Mouse (Mus musculus) naive thymus-derived CD4-positive, alpha-beta T cell, adult 2 months (primary cell): ENCODE measurements around the gene Bicra.

Experiments used
- DNase-seq: peaks from one replicate; pipeline ENCODE4 v3.0.0-alpha.2; 2011; ENCODE audit warnings: low read depth

Gene Bicra

DNA sequence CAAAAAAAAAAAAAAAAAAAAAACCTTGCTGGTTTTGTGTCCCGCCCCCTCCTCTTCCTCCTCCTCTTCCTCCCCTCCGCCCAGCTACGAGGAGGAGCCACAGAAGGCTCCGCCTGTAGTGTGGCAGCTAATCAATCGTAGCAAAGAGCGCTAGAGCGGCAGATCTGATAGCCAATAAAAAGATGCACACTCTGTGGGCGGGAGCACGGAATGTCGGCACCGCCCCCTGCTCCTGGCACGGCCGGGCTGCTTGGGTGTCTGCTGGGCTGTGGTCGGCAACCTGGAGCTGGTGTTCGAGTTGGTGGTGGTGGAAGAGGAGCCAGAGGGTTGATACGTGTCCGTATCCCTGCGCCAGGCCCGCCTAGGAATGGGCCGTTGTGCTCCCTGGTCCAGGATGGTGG lies 443 bp upstream of the Bicra start:
- peak; percentile 99 for DNase-seq

DNA sequence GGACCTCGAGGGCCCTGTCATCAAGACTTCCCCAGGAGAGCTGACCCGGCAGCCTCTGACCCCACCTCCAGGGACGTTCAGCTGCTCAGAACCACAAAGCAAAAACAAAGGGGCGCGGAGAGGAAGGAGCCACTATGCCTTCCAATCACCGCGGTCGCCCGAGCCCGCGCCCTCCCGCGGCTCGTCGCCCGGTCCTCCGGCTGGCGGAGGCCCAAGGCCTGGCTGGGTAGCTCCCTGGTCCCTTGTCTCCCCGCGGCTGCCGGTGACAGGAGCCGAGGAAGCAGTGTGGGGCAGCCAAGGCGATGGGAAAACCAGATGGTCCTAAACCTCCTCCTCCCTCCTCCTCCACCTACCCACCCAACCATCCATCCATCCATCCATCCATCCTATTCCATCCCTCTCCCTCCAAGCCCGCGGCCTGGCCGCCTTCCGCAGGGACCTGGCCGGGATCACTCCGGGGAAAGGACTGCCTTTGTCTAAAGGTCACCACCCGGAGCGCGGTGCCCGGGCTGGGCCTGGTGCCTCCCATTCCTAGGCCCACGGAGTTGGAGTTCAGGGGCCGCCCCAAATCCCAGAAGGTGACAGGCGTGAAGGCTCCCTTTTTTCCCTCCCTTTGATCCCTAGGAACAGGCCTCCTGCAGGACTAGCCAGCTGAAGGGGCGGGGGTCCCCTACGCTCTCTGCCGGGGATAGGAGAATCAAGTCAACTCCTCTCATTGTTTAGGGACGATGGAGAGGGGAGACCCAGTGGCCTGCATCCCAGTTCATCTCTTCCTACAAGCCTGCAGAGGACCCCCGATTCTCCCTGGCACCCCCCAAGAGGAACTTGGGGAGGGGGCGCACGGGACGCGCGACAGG lies 1.0 kb downstream of the Bicra start:
- peak; percentile 44 for DNase-seq

DNA sequence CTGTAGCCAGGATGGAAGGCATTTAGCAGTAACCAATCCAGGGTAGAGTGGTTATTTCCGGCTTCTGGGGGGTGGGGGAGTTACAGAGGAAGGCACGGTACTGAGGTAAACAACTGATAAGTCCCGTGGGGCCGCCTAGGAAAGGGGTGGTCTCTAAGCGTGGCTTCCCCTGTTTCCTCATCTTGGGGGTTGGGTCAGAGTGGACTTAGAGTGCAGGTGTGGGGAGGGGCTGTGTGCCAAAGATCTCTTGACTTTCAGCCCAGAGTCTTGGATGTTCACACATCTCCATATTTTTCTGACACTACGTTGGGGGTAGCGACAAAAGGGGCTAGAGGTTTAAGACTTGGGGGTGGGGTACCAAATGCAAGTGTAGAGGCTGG lies 1.6 kb downstream of the Bicra start:
- DNase-seq = peak; percentile 86

DNA sequence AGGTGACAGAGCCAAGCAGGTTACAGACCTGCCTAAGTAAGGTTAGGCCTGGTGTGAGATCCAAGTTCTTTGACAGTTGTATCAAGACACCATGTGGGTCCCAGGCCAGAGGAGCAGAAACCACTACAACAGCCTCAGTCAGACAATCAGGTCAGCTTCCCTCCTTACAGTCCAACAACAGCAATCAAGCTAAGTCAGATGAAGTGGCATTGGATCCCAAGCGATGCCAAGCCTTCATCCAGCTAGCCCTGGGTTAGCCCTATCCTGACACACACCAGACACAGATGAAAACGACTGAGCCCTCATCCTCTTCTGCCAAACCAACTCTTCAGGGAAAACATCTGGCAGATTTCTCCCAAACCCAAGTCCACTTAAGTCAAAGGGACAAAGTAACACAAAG lies 2.2 kb downstream of the Bicra start:
- DNase-seq = peak; percentile 46

DNA sequence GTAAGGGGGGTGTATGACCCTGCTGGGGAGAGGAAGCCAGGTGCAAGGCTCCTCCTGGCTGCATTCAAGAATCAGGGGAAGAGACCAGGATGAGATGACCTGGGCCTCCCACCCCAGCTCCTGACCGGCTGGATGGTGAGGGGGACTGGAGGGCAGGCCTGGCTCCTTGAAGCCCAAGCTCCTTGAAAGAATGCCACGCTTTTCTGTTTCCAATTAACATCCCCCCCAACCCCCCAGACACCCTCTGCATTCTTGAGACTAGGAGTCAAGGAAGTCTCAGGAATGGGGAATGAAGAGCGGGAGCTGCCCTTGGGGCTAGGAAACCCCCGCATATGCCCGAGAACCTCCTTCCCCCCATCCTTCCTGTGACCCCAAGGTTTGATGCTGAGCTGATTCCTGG lies 3.2 kb downstream of the Bicra start:
- DNase-seq = no peak

DNA sequence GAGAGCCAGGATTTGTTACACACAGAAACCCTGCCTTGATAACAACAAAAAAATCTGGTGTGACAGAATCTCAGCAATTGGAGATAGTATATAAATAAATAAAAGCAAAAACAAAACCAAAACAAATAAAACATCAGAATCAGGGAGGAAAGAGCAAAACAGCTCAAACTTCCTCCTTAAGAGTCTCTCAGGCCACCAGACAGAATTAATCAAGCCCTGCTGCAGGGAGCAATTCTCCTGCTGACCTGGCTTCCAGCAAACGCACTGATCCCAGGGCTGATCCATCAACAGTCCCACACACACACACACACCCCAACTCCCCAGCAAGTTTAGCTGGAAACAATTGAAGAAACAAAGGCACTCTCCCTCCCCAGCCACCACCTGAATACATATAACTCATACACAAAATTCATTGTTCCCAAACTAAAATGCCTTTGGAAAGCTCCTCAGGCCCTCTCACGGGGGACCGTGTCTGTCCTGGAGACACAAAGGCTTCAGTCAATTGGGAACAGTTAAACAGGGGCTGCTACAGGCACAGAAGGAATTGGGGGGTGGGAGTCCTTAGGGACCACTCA lies 3.8 kb downstream of the Bicra start:
- DNase-seq = no peak

DNA sequence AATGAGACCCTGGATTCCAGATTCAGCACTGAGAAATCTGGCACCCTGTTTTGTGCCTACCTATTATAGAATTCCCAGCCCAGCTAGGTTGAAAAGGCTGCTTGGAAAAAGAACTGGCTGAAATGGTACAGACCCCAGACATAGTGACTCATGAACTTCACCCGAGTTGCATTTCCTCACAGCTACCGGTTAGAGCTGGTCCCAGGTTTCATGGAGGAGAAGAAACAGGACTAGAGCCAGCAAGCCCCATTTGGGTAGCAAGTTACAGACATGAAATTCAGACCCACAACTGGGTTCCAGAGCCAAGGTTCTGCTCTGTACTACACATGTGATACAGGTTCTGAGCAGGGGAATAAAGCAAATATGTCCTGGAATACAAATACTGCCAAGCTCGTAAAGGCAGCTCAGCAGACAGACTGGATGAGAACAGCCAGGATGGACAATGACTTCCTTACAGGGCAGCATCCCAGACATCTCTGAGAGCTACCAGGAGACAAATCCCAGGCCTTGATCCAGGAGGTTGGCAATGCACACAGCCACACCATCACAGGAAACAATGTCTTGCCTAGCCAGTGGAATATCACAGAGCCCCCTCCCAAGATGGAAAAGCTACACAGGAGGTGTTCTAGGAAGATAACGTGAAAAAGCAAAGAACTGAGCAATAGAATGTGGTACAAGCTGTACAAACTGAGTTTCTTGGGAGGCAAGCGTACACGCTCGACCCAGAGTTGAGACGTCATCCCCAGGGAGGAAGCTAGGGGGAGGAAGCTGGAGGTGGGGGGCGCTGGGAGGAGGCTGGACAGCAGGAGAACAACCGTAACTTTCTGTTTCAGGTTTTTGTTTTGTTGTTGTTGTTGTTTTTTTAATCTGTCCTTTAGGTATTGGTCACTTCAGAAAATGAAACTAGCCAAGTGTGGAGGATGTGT lies 4.6 kb downstream of the Bicra start:
- no peak for DNase-seq

DNA sequence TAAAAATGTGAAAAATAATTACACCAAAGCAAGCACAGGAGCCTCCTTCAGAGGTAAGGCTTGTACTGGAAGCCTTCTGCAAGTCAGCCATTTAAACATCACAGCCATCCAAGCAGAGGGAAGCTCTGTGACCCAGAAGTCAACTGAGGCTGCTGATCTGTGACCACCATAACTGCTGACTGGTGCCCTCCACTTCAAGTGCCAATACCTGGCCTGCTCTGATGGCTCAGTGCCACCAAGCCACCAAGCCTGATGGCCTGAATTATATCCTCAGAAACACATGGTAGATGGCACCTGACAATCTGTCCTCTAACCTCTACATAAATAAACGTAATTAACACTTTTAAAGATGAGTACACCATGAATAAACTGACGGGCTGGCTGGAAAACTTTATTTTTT lies 6.5 kb downstream of the Bicra start:
- DNase-seq = no peak

DNA sequence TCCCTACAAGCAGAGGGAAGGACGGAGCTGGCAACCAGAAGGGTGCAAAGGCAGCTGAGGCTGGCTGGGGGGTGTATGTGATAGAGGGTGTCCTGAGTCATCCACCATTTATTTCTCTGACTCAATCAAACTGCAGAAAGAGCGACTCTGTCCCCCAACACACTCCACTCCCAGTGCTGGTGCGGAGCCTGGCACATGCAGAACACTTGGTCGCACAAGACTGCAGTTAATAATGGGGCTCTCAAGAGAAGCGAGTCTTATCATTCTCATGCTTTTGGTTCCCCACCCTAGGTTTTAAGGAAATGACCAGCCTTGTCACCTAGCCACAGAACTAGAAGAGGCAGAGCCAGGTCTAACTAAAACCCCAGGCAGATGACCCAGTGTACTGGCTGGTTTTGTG lies 8.4 kb downstream of the Bicra start:
- no peak for DNase-seq

DNA sequence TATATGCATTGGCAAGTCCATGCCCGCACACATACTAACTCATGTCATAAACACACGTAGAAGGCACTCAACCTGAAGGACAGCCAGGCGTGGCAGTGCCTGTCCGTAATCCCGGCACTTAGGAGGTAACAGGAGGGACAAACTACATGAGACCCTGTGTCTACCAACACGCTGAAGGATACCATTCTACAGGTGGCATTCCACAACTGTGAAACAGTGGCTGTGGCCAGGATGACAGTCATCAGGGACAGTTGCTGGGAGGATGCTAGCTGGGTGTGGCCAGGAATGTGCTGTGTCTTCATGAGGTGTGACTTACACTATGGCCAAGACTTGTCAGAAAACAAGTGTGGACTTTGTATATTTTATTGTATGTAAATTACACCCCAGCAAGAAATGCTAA lies 10.7 kb downstream of the Bicra start:
- DNase-seq = no peak

DNA sequence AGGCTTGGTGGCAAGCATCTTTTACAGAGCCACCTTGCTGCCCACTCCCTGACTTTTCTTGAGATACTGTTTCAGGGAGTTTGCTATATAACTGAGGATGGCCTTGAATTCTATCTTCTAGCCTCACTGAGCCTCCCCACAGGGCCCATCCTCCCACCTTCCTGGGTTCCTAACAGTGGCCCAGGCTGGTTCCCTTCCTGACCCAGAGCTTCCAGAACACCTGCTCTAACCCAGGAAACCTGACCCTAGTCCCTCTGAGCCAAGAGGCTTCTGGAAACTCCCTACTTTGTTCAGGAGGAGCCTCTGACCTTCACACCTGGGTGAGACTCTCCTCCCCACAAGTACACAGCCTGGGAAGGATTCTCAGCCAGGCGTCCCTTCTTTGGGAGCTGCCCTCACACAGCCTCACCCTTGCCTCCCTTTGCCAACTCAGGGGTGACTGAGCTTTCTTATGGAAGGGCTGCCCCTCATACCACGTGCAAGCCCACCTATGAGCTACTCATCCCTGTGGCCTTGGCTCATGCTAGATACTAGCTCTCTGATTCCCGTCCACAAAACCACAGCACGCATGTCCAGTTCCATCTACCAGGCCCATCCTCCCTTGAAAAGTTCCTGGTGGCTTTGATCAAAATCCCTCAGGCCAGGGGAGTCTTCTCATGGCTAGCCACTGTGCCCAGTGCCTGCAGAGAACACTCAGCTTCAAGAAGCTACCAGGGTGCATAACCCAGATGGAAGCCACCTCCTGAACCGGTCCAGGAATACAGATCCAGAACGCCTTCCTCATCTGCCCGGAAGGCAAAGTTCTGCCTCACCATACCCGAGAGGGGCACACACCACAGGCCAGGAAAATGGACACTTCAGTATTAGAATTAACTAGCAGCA lies 13.9 kb downstream of the Bicra start:
- no peak for DNase-seq

DNA sequence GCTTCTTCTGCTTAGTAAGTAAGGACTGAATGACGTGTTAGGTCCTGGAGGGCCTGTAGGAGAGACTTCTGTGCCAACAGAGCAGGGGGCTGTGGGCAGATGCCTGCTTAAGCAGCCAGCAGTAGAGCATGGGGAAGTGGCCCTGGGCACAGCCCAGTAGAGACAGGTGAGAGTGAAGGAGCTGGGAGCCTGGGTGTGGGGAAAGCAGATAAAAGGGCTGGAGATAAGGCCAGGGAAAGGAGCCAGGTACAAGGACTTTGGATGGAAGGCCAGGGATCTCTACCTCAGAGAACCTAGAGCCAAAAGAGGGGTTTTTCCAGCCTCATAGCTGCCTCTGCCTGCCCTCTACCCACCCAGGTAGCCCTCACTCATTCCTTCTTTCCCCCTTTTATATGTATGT lies 14.7 kb downstream of the Bicra start:
- no peak for DNase-seq

DNA sequence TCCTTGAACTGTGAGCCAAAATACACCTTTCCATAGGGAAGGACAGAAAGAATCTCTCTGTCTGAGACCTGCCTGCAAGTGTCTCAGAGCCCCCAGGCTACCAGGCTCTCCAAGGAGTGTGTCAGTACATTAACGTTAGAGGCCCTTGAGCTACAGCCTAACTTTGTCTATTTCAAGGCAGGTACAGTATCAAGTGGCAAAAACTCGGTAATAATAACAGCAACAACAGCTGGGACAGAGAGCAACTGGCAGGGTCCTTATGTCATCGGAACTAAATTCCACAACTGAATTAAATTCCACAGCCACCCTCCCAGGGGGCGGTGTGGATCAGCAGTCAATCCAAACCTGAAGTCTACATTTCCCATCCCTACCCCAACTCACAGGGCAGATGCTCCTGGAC lies 16.6 kb downstream of the Bicra start:
- no peak for DNase-seq

DNA sequence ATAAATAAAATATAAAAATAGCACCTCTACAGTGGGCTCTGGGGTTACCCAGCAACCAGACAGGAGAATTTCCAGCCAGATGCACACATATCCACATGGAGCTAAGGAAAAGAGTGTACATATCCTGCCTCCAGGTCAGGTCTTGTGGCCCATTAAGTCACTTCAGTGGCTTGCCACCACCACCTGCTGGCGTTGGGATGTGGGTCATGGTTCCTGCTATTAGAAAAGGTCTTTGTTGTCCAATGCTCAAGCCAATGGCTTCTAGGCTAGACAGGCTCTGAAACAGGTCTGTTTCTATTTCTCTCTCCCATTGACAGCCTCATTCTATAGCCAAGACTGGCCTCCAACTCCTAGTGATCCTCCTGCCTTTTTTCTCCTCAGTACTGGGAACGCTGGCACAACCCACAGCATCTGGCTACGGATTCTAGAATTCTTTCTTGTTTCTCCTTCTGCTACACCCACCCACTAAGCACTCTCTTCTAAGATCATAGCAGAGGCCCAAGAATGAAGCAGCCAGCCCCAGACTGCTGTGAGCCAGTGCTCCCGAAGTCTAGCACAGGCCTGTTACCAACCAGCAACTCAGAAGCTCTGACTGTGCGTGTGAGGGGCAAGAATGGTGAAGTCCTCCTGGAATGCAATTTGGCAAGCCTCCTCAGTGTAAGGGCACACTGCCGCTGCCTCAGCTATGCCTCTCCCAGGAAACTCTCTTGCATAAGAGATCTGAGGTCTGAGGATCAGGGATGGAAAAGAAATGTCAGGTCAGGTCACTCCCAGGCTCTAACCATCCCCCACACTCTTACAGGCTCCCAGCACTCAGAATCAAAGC lies 19.4 kb downstream of the Bicra start:
- no peak for DNase-seq

DNA sequence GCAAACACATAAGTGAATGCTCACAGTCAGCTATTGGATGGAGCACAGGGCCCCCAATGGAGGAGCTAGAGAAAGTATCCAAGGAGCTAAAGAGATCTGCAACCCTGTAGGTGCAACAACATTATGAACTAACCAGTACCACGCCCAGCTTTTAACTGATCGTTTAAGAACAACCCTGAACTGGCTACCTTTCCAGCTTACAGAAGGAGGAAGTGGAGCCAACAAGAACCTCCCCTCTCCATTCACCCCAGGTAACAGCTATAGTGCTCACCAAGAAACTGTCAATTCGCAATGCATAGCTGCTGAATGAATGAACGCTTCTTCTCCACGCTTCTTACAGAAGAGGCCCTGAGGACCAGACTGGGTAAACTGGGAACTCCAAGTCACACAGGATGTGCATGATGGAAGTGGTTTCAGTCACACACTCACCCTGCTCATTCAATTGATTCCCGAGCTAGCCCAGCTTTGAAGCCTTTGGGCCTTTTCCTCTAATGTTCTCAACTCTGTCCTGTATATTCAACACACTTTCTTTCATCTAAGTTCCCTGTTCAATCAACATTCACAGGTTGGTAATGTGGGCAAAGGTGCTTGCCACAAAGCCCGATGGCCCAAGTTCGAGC lies 23.0 kb downstream of the Bicra start:
- peak; percentile 28 for DNase-seq

DNA sequence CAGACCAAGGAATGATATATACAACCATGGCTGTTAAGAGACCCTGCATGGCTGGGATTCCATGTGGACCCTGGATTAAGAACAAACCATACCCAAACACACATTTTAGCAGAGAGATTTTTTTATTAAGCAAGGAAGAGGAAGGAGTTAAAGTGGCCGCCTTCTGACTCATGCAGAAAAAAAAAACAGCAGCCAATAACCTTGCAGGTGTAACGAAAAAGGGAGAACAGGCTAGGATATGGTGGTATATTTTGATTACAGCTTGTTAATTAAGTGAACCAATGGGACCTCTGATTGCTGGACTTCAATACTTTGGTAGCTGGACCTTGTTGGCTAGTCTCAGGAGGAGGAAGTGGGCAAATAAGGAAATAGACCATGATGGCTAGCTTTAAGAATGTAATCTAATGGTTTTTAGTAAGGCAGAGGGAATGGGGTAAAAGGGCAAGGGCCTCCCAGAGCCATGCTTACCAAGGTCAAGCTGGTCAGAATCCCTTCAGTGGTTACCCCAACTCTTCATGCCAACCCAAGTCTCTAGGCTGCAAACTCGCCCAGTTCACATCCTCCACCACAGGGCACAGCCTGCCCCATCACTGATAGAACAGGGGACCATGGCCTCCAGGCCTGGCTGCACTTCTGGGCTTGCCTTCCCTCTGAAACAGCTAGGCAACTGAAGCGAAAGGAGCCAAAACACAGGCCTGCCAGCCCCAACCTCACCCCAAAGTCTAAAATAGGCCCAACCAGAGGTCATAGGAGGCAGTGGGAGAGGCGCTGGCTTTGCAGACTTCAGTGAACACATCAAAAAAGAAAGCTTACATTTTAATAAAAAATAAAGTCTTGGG lies 28.2 kb downstream of the Bicra start:
- no peak for DNase-seq

DNA sequence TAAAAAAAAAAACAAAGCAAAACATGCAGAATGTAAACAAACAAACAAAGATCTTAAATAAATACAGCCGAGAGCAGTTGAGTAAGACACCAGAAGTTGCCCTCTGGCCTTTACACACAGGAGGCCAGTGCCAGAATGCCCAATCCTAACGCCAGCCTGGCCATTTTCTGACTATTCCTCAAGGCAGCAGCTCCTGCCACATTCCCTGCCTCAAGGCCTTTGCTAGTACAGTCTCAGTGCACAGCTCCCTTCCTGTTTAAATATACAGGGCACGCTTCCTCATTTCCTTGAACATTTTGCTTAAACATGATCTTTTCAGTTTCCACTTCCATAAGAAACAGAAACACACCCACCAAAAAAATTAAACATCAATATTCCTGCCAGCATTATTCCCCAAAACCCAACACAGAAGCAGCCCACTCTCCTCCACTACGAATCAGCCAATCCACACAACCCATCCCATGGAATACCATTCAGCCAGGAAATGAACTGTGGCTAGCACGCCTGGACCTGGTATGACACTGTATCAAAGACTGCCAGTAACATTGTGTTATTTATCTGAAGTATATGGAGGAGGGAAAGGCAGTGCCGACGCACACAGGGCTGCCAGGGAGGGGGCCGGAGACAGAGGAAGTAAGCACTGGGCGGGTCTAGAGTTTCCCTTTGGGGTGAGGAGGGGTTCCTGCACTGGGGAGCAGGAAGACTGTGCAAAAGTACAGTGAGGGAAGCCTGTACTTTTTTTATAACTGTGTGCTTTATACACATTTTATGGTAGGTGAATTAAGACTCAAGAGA lies 29.5 kb downstream of the Bicra start:
- peak; percentile 73 for DNase-seq

DNA sequence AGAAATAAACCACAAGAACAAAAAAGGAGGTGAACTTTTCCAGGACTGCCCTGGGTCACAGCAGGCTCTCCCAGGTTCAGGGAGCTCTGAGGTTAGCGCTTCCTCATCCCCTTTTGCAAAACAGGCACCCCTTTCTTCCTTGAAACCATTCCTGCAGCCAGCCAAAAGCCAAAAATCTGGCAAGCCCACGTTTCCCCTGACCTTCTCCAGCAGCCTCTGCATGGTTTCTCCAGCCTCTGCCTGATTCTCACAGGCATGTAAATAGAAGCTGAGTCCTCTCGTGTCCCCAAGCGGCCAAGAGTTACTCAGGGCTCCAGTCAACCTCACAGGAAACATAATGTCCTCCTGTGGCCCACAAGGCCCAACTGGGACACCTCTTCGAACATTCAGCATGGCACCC lies 32.3 kb downstream of the Bicra start:
- no peak for DNase-seq
